Mouse (Mus musculus): ENCODE data around the gene Dspp. TPM values are rescaled to one million over a fixed set of nuclear protein-coding genes. Genes with fewer than 3 reads are reported as not detected.

The Dspp gene
- 0.08 TPM in 1 of 2 replicates, not detected in the other for polyA plus RNA-seq (2012; rRNA removed)

GRCm38 (mm10) chr5:104170412-104170811, at the start of gene Dspp:
Gene Dspp, plus strand, starts transcription at chr5:104170712.

GRCm38 (mm10) chr5:104202351-104202750, 31.8 kb downstream of the Dspp start, which contains the start of gene Dmp1:
Gene Dmp1, plus strand, starts transcription at chr5:104202613.

Other genes with a start within 250 kb of the Dspp start
- gene Hsd17b13, start 193.3 kb upstream of the Dspp start, polyA plus RNA-seq (2012; rRNA removed): 2.1 and 10.7 TPM in 2 replicates
- gene Hsd17b11, start 148.8 kb upstream of the Dspp start, polyA plus RNA-seq (2012; rRNA removed): 36.7 and 42.5 TPM in 2 replicates
- 52.5 and 63.1 TPM in 2 replicates for gene Nudt9, start 124.4 kb upstream of the Dspp start, polyA plus RNA-seq (2012; rRNA removed)
- not detected in 2 replicates for gene Gm17660, start 93.1 kb upstream of the Dspp start, polyA plus RNA-seq (2012; rRNA removed)
- gene Sparcl1, start 57.0 kb upstream of the Dspp start, polyA plus RNA-seq (2012; rRNA removed): 103 and 110 TPM in 2 replicates
- 0.05 and 0.35 TPM in 2 replicates for gene Dmp1, start 31.9 kb downstream of the Dspp start, polyA plus RNA-seq (2012; rRNA removed)
- gene Ibsp, start 128.5 kb downstream of the Dspp start, polyA plus RNA-seq (2012; rRNA removed): not detected in 2 replicates
- gene Mepe, start 154.6 kb downstream of the Dspp start, polyA plus RNA-seq (2012; rRNA removed): not detected in 2 replicates